Mouse (Mus musculus) cerebellum, postnatal 36 days (tissue): ENCODE measurements around the gene Ttyh2.

Experiments used
- DNase-seq, 2 experiments: peaks; one replicate each; pipeline ENCODE4 v3.0.0; 2021 to 2022; ENCODE audit warnings: mixed read lengths in 2 of 2

Gene Ttyh2

GRCm38 (mm10) chr11:114675341-114675825 is at the start of gene Ttyh2:
TSS of gene Ttyh2 (plus strand) at chr11:114675431.
- DNase-seq, result peak; percentile 82 to 89

GRCm38 (mm10) chr11:114626071-114626690 is 49.0 kb upstream of the Ttyh2 start:
- no peak for DNase-seq

GRCm38 (mm10) chr11:114627036-114627435 is 48.2 kb upstream of the Ttyh2 start:
- no peak for DNase-seq

DNA sequence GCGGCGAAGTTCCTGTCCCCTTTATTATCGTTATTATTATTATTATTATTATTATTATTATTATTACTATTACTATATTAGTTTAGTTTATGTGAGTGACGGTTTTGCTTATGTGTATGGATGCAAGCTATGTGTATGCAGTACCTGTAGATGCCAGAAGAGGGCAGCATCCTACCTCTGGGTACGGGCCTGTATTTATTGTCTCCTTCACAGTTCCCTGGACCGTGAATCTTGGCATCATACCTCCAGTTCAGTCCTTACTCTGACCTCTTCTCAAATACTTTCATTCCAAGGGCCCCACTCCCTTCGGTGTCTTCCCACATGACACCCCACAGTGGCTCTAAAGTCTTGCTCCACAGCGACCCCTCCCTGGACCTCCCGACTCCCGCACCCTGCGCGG is 47.2 kb upstream of the Ttyh2 start:
- DNase-seq, result no peak

GRCm38 (mm10) chr11:114630044-114630443 is 45.2 kb upstream of the Ttyh2 start:
- no peak for DNase-seq

GRCm38 (mm10) chr11:114632266-114632665 is 43.0 kb upstream of the Ttyh2 start:
- no peak for DNase-seq

- DNase-seq, result peak; percentile 82 to 89
Measured at GRCm38 (mm10) chr11:114636292-114636691, 38.9 kb upstream of the Ttyh2 start.

DNA sequence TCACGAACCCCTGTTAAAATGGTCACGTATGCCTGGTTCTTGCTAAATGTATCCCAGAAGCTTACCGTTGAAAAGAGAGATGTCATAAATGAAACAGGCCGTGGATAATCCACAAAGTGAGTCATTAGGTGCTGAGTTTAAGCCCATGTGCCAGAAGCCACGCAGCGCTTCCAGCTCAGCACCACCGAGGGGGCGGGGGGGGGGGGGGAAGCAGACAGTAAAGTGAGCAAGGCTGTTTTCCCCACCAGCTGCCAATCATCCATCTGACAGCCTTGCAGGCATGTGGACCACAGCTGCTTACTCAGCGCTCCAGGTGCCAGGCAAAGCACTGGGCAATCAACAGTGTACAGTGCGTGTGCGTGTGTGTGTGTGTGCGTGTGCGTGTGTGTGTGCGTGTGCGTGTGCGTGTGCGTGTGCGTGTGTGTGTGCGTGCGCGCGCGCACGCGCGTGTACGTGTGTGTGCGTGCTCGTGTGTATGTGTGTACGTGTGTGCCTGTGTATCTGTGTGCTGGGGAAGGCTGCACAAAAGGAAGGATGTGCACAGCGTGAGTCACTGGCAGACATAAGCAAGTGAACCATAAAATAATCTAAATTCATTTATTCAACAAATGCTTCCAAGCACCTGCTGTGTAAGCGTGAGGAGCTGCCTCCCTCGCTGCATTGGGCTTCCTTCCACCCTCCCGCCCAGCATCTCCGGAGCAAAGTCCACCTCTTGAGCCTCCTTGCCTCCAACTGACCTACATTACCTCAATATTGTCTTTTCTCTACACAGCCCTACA is 38.3 kb upstream of the Ttyh2 start:
- DNase-seq, result peak in 1 of 2 experiments; percentile 16

DNA sequence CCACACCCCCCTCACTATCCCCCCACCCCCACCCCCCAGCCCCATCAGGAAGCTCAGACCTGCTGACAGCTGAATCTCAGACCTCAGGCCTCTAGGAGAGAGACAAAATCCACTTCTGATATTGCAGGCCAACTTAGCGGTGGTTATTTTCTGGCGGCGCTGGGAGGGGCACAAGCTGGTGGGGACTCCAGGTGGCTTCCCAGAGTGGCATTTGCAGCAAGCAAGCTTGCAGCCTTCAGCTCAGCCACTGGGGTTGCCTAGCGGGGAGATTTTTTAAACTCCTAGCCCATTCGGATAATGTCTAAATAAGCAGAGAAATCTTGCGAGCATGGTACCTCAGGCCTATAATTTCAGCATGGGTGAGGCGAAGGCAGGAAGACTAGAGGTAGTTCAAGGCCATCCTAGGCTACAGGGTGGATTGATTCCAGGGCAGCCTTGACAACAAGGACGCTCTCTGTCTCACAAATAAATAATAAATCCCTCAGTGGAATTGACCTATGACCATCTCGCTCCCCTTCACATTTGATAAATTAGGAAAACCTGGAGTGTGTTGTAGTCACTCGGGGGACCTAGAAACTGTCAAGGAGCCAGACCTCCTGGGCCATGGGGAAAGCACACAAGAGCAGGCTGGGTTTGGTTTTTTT is 36.5 kb upstream of the Ttyh2 start:
- DNase-seq, result no peak

DNA sequence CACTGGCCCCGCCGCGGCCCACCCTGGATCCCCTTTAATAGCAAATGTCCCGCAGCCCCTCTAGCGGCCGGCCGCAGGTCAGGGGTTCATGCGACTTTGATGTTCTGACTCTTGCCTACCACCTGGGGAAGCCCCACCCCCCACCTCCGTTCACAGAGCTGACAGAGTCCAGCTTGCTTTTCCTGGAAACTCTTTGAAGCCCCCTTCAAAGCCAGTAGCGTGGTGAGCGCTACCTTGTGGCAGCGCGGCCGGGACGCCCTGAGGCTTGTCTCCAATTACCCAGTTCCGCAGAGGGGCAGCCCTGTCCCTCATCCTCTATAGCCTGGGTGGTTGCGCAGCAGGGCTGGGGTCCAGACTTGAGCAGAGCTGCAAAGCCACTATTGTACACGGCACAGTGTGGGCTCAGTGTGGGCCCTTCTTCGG is 35.5 kb upstream of the Ttyh2 start:
- DNase-seq, result no peak

DNA sequence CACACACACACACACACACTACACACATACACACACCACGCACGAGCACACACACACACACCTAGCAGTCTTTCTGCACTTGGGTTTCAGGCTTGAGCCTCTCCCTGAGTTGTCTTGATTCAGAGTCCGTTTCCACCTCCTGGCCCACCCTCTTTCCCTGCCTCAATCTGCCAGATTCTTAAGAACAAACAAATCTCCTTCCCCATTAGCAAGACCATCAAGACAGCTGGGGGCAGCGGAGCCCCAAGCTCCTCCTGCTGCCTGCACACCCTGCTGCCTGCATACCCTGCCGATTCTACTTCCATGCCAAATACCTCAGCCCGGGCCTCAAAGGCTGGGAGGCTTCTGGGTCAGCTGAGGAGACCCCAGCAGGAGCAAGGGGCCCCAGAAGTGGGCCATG is 34.6 kb upstream of the Ttyh2 start:
- DNase-seq, result no peak

GRCm38 (mm10) chr11:114641136-114641535 is 34.1 kb upstream of the Ttyh2 start:
- no peak for DNase-seq

- DNase-seq, result no peak
Measured at GRCm38 (mm10) chr11:114642184-114642583, 33.0 kb upstream of the Ttyh2 start.

DNA sequence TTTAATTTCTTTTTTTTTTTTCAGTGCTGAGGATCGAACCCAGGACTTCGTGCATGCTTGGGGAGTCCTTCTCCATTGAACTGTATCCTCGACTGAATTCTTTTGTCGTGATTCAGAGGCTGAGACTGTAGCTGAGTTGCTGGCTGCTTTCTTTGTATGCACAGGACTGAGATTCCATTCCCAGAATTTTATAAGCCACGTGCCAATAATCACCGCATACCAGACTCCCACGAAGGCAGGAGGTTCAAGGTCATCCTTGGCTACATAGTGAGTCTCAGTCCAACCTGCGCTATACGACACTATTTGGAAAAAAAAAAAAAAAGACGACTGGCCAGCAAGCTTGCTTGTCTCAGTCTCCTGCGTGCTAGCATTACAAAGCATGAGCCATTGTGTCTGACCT is 32.3 kb upstream of the Ttyh2 start:
- DNase-seq, result no peak

- DNase-seq, result no peak
Measured at GRCm38 (mm10) chr11:114644122-114644521, 31.1 kb upstream of the Ttyh2 start.

DNA sequence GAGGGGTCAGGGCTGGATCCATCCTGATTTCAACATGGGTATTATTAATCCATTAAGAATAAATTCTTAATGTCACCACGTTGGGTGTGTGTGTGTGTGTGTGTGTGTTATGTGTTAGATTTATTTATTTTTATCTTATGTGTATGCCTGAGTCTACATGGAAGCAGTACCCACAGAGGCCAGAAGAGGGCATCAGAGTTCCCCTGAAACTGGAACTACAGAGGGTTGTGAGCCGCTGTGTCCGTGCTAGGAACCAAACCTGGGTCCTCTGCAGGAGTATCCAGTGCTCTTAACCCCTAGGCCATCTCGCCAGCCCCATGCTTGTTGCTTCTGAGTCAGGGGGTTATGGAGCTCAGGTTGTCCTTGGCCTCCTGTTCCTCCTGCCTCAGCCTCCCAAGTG is 25.7 kb upstream of the Ttyh2 start:
- DNase-seq, result no peak

- no peak for DNase-seq
Measured at GRCm38 (mm10) chr11:114652531-114652930, 22.7 kb upstream of the Ttyh2 start.

GRCm38 (mm10) chr11:114653664-114654063 is 21.6 kb upstream of the Ttyh2 start:
- DNase-seq, result no peak

GRCm38 (mm10) chr11:114654552-114654951 is 20.7 kb upstream of the Ttyh2 start:
- no peak for DNase-seq

DNA sequence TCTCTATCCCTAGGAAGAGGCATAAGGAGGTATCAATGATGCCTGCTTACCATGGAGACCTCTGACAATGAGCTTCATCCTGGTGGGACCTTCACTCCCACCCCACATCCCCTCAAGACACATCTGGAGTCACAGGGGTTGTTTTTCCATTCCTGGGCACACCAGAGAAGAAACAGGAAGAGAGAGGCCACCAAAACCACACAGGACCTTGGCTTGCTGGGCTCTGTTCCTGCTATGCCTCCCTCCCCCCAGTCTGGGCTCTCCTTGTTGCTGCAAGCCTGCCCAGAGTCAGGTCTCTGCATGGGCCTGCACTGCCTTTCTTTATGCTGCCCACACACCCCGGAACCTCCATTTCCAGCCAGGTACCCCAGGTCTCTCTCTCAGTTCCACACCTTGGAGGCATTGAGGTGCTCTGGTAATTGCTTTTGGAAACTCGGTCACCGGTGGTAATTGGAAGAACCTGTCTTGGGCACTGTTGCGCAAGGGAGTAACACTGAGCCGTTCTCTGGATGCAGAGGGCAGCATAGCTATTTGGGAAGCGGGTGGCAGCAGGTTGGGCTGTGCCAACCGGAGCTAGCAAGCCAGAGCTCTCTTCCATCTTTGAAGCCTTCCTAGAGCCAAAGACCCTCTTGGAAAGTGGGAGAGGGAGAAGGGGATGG is 19.8 kb upstream of the Ttyh2 start:
- DNase-seq, result no peak

- no peak for DNase-seq
Measured at GRCm38 (mm10) chr11:114656994-114657644, 18.1 kb upstream of the Ttyh2 start.

DNA sequence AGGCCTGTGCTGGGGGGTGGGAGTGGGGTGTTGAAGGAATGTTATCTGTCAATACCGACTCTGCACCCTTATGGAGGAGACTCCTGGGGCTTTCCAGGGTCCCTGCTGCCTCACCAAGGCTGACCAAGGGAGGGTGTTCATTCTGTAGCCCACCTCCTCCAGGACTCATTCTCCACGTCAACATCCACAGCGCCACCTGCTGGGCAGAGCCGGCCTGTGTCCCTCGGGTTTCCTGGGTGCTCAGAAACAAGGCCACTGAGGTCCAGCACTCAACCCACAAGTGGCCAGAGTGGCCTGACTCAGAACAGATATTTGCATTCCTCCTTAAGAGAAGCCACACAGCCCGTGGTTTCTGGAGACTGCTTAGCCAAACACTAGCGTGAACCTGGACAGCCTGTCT is 17.5 kb upstream of the Ttyh2 start:
- DNase-seq, result peak; percentile 69 to 70

DNA sequence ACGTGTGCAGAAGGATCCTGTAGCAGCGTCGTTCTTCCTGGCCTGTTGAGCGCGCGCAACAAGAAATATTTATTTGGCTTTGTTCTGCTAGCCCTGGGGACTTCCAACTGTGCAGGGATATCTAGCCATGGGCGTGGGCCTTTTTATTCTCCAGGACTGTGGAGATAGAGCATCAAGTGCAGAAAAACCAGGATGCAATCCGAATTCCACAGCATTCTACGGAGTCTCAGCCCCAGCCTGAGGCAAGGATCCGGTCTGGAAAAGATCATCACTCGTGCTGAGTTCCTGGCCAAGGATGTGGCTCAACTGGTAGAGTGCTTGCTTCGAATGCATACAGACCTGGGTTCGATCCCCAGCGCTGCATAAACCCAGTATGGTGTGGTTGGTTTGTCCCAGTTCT is 13.1 kb upstream of the Ttyh2 start:
- no peak for DNase-seq
